Mouse (Mus musculus): ENCODE results near the gene Mtss1l. TPM values are rescaled to one million over a fixed set of nuclear protein-coding genes. Genes with fewer than 3 reads are reported as not detected.

The Mtss1l gene
- total RNA-seq, 1 experiment from 2014 or later, result 1.5 TPM

DNA sequence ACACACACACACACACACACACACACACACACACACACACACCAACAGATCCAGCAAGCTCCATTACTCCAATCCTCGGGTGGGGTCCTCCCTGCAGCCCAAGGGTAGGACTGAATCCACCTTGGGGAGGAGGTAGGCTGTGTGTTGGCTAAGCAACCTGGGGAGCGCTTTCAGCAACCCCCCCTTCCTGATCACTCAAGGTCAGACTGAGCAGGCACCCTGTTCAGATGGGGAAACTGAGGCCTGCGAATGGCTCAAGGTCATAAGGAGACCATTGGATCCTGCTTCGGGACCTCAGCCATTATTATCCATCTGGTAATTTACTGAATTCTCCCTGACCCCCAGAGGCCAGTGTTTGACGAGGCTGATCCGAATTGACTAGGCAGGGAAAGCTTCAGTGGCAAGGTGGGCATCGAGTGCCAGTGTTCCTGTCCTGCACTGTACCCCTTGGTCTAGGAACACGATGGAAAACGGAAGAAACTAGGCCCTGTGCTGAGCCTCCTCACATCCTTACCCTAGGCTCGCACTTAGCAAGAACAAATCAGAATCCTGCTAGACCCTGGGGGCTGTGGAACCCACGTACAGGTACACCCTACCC, 1.2 kb downstream of the Mtss1l start:
- ATAC-seq (replicated peaks in 1 of 2; ENCODE audit: insufficient read depth in 1 of 2, low FRiP score in 2 of 2, low TSS enrichment in 1 of 2, low read depth in 1 of 2, poor library complexity in 2 of 2, severe bottlenecking in 2 of 2), result no peak

DNA sequence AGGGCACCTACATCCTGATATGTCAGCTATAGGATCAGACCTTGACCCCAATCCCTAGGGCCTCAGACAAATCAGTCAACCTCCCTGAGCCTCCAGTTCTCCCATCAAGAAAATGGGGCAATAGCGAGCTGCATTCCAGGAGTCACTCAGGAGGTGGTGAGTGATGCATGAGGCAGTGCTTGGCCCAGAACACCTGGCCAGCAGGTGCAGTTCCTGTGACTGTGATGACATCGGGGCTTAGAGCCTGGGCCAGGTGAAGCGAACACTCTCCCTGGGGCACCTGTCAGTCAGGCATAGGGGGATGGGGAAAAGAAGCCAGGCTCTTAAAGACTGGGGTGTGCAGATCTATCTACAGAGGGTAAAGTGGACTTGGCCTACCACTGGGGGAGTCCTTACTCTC, 3.2 kb downstream of the Mtss1l start:
- ATAC-seq (replicated peaks in 1 of 2; ENCODE audit: insufficient read depth in 1 of 2, low FRiP score in 2 of 2, low TSS enrichment in 1 of 2, low read depth in 1 of 2, poor library complexity in 2 of 2, severe bottlenecking in 2 of 2), result no peak

DNA sequence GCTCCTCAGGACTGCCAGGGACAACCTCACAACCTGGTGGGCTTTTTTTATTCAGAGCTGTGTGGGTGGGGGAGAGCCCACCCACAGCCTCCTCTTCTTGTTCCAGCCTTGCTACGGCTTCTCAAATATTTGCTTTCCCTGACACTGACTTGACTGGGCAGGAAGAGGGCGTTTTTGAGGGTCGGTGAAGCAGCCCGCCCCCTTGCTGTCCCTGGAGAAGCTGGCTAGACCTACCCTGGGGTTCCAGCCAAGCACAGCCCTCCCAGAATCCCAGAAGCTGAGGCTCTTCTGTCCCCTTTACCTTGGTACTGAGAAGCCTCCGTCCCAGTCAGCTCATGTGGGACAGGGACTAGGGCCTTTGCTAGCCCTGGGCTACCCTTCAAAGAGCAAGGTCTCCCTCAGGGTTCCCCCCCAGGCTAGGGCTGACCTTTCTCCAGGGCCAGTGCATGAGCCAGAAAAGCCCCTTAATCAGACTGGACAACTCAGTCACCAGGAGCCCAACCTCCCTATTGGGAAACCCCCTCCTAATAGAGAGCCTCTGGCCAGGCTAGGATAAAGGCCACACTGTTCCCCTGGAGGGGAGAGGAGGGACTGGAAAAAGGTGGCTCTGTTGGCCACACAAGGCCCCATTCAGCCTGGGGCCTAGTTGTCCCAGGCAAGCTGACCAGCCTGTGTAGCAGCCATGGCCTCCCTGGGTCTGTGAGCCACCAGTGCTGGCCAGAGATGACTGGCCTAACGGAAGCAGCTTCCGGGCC, 4.0 kb downstream of the Mtss1l start:
- no peak for ATAC-seq (replicated peaks in 1 of 2; ENCODE audit: insufficient read depth in 1 of 2, low FRiP score in 2 of 2, low TSS enrichment in 1 of 2, low read depth in 1 of 2, poor library complexity in 2 of 2, severe bottlenecking in 2 of 2)

DNA sequence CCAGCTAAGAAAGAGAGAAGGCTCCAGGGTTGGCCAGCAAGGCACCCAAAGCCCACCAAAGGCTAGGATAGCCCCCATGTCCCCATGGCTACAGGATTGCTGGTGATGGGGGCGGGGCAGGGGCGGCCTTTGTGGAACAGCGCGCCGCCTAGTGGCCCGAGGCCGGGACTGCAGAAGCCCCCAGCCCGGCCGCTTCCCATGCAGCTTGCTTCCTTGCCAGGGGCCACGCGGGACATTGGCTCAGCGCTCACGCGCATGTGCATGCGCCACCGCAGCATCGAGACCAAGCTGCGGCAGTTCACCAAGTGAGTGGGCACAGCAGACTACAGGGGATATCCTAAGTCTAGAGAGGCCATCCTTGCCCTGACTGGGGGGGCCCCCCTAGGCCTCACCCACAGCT, 5.6 kb downstream of the Mtss1l start:
- ATAC-seq (replicated peaks in 1 of 2; ENCODE audit: insufficient read depth in 1 of 2, low FRiP score in 2 of 2, low TSS enrichment in 1 of 2, low read depth in 1 of 2, poor library complexity in 2 of 2, severe bottlenecking in 2 of 2), result peak; percentile 13 to 21; a peak in 1 of 4 replicates

DNA sequence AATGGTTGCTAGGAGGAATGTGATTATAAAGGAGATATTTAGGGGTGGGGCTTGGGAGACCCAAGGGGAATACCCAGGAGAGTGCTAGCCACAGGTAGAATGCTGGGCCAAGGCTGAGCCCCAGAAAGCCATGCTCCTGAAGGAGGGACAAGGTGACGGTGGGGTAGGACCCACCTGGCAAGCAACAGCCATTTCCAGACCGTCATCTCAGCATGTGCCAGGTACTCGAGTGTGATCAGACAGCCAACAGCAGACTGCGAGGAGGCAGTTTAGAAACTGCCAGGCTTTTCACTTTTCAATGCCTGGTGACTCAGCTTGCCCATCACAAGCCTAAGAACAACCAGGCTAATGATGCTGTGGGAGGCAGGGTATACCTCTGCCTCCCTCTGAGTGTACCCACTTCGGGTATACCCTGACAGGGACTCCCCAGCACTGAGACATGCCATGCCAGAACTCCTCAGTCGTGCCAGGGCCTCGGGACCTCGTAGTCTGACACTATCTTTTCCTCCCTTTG, 10.1 kb downstream of the Mtss1l start:
- no peak for ATAC-seq (replicated peaks in 1 of 2; ENCODE audit: insufficient read depth in 1 of 2, low FRiP score in 2 of 2, low TSS enrichment in 1 of 2, low read depth in 1 of 2, poor library complexity in 2 of 2, severe bottlenecking in 2 of 2)

DNA sequence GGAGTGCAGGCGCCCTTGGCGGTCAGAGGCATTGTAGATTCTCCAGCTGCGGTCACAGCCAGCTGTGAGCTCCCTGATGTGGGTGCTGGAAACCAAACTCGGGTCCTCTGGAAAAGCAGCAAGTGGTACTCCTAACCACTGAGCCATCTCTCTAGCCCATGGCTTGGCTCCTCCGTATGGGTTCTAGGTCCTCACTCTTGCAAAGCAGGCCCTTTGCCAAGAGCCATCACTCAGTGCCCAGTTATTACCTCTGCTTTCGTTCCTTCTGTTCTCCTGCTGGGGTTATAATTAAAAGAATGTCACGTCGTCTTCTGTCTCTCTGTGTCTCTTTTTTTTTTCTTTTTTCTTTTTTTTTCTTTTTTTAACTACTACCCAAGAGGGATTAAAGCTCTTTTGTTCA, 11.8 kb downstream of the Mtss1l start:
- ATAC-seq (replicated peaks in 1 of 2; ENCODE audit: insufficient read depth in 1 of 2, low FRiP score in 2 of 2, low TSS enrichment in 1 of 2, low read depth in 1 of 2, poor library complexity in 2 of 2, severe bottlenecking in 2 of 2), result no peak

DNA sequence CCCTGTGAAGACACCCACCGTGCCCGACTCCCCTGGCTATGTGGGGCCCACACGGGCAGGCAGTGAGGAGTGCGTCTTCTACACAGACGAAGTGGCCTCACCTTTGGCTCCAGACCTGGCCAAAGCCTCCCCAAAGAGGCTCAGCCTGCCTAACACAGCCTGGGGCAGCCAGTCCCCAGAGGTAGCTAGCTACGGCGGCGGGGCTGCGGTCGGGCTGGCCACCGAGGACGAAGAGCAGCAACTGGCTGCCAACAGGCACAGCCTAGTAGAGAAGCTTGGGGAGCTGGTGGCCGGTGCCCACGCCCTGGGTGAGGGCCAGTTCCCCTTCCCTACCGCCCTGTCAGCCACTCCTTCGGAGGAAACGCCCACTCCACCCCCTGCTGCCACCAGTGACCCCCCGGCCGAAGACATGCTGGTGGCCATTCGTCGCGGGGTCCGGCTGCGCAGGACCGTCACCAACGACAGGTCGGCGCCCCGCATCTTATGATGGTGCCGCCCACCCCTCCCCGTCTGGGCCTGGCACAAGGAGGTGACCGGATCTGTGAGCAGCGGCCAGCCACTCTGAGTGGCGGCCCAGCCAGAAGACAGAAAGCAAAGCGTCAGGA, 17.4 kb downstream of the Mtss1l start:
- no peak for ATAC-seq (replicated peaks in 1 of 2; ENCODE audit: insufficient read depth in 1 of 2, low FRiP score in 2 of 2, low TSS enrichment in 1 of 2, low read depth in 1 of 2, poor library complexity in 2 of 2, severe bottlenecking in 2 of 2)

DNA sequence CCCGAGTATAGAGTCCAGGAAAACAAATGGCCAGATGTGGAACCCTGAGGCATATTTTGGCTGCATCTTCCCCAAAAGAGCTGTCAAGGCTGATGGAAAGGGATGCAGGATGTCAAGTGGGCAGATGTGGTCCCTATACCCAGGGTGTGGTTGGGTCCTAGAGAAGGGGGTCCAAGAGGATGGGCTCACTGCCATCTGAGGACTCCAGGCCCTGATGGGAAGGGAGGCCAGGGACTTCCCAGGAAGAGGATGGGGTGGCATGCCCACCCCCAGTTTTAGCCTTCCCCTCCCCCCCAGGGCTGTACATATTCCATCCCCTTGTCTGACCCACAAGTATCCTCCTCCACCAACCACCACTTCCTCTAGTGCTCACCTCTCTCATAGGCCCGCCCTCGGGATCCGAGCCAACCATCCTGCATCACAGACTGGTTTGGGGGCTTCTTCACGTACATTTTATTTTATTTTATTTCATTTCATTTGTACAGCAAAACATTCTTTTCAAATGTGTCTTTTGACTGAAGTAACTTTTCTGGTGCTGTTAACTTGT, 19.4 kb downstream of the Mtss1l start:
- ATAC-seq (replicated peaks in 1 of 2; ENCODE audit: insufficient read depth in 1 of 2, low FRiP score in 2 of 2, low TSS enrichment in 1 of 2, low read depth in 1 of 2, poor library complexity in 2 of 2, severe bottlenecking in 2 of 2), result no peak

DNA sequence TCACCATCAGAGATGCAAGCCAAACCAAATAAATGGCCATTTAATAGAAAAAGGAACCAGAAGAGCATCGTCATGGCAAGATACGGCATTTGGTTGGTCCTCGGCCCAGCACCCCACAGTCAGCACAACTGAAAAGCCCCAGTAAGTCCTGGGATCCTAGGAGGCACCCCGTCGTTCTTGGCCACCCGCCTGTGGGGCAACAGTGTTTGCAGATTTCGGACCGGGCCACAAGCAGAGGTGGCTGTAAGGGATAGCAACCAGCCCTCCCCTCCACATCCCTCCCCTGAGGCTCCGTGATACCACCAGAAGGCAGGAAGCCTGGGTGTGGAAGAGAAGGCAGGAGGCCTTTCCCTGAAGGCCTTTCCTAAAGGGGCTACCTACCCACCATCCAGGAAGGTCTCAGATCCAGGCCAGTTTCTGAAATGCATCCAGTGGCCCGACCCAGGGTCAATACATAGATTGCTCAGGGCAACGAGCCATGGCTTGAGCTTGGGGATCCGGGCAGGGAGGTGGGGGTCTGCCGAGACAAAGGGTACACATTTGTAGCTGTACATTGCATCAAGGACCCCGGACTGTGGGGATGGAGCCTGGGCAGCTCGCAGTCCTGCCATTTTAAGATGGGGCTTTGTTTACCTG, 20.7 kb downstream of the Mtss1l start:
- no peak for ATAC-seq (replicated peaks in 1 of 2; ENCODE audit: insufficient read depth in 1 of 2, low FRiP score in 2 of 2, low TSS enrichment in 1 of 2, low read depth in 1 of 2, poor library complexity in 2 of 2, severe bottlenecking in 2 of 2)

DNA sequence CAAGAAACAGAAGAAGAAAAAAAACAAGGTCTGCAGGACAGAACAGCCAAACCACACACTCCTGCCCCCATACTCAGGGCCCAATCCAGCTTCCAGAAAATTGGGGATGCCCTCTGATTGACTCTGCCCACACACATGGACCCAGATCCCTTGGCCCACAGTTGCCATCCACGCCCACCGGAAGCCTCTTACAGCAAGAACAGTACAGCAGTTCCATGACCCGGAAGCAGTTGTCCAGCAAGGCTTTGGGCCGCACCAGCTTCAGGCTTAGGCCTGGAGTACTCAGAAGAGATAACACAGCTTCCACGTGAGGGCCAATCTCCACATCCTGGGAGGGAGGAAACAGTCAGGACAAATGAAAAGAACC, 21.2 kb downstream of the Mtss1l start:
- no peak for ATAC-seq (replicated peaks in 1 of 2; ENCODE audit: insufficient read depth in 1 of 2, low FRiP score in 2 of 2, low TSS enrichment in 1 of 2, low read depth in 1 of 2, poor library complexity in 2 of 2, severe bottlenecking in 2 of 2)

DNA sequence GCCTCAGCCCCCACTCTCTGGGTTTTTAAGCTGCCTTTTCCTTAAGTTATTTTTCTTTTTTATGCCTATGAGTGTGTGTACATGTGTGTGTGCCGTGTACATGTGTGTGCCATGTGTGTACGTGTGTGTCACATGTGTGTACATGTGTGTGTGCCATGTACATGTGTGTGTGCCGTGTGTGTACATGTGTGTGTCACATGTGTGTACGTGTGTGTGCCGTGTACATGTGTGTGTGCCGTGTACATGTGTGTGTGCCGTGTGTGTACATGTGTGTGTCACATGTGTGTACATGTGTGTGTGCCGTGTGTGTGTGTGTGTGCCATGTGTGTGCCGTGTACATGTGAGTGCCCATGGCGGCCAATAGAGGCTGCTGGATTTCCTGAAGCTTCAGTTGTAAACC, 23.9 kb downstream of the Mtss1l start:
- ATAC-seq (replicated peaks in 1 of 2; ENCODE audit: insufficient read depth in 1 of 2, low FRiP score in 2 of 2, low TSS enrichment in 1 of 2, low read depth in 1 of 2, poor library complexity in 2 of 2, severe bottlenecking in 2 of 2), result no peak

DNA sequence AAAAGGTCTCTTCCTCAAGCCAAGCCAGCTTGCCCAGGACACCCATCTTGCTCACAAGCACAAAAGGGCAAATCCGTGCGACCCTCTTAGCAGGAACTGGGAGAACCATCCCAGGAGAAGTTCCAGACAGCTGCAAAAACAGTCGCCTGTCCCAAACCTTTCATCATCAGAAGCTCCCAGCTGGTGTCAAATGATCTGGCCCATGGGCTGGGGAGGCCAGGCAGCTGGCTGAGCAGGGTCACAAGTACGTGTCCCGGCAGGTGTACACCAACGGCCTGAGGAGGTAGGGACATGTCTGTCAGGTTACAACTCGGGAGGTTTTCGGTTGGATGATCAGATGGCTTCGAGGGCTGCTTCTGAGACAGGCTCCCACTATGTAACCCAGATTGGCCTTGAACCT, 25.4 kb downstream of the Mtss1l start:
- ATAC-seq (replicated peaks in 1 of 2; ENCODE audit: insufficient read depth in 1 of 2, low FRiP score in 2 of 2, low TSS enrichment in 1 of 2, low read depth in 1 of 2, poor library complexity in 2 of 2, severe bottlenecking in 2 of 2), result no peak

DNA sequence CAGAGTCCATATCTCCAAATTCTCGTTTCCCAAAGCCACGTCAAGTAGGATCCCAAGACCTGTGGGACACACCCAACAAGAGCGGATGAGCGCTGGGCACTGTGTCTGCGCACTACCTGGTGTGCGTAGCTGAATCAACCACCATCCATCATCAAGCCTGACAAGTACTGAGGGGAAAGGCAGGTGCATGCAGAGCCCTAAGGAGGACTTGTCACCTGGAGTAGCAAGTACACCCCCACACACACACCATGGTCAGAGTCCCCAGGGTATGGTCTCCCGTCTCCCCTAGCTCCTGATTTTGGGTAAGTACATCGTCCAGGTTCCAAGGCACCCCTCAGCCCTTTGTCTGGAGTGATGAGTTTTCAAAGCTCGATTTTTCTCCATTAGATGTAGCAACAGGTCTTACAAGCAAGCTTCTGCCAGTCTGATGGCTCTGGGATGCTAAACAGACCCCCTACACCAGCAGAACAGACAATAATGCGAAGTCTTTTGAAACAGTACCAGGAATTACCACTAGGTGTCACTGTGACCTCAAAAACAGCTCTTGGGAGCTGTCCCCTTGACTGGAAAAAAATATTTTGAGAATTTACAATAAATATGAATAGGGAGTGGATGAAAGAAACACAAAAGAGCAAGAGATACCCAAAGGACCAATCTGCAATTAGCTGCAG, 28.4 kb downstream of the Mtss1l start:
- peak; percentile 49; a peak in 1 of 4 replicates for ATAC-seq (replicated peaks in 1 of 2; ENCODE audit: insufficient read depth in 1 of 2, low FRiP score in 2 of 2, low TSS enrichment in 1 of 2, low read depth in 1 of 2, poor library complexity in 2 of 2, severe bottlenecking in 2 of 2)

DNA sequence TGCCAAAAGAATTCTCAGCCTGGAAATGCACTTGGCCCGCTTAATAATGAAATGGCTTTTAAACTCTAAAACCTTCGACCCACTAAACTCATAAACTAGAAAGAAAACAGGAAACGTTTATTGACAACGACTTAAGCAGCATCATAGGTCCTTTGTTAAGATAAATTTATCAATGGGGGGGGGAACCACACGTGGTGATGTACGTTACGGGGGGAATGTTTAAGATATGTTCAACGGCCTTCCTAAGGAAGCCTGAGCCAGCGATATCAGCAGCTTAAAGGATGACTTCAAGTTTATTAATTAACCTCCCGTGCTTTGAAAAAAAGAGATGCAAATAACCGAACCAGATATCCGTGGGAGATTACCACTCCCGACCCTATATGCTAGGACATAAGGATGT, 29.0 kb downstream of the Mtss1l start:
- no peak for ATAC-seq (replicated peaks in 1 of 2; ENCODE audit: insufficient read depth in 1 of 2, low FRiP score in 2 of 2, low TSS enrichment in 1 of 2, low read depth in 1 of 2, poor library complexity in 2 of 2, severe bottlenecking in 2 of 2)

DNA sequence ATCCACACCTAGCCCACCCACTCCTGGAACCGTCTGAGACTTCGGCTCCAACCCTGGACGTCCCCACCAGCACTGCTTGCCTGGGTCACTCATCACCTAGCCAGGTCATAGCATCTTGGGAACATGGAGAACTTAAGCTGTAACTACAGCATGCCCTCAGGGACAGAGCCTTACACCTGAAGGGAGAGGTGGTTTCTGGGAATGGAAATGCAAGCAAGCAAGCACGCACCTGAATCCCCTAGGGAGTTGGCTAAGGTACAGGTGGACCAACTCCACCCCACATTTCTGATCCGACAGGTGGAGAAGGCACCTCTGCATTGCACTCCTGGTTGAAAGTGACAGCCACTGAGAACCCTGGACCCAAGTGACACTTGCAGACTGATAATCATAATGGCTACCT, 30.2 kb downstream of the Mtss1l start:
- no peak for ATAC-seq (replicated peaks in 1 of 2; ENCODE audit: insufficient read depth in 1 of 2, low FRiP score in 2 of 2, low TSS enrichment in 1 of 2, low read depth in 1 of 2, poor library complexity in 2 of 2, severe bottlenecking in 2 of 2)

DNA sequence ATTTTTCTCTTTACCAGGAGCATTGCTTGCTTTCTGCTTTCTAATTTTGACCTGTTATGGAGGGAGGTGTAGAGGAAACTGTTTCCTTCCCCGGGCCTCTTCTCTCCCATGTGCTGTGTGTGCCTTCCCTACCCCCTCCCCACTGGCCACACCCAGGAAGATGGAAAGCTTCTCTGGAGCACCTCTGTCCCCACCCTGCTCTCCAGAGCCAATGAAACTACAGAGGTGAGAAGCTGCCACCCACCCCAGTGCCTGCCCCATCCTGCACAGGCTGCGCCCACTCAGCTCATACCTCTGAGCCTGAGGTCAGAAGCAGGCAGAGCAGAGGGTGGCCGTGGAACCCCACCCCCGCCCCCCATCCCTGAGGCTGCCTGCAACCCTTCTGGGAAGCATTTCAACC, 33.4 kb downstream of the Mtss1l start:
- ATAC-seq (replicated peaks in 1 of 2; ENCODE audit: insufficient read depth in 1 of 2, low FRiP score in 2 of 2, low TSS enrichment in 1 of 2, low read depth in 1 of 2, poor library complexity in 2 of 2, severe bottlenecking in 2 of 2), result no peak

DNA sequence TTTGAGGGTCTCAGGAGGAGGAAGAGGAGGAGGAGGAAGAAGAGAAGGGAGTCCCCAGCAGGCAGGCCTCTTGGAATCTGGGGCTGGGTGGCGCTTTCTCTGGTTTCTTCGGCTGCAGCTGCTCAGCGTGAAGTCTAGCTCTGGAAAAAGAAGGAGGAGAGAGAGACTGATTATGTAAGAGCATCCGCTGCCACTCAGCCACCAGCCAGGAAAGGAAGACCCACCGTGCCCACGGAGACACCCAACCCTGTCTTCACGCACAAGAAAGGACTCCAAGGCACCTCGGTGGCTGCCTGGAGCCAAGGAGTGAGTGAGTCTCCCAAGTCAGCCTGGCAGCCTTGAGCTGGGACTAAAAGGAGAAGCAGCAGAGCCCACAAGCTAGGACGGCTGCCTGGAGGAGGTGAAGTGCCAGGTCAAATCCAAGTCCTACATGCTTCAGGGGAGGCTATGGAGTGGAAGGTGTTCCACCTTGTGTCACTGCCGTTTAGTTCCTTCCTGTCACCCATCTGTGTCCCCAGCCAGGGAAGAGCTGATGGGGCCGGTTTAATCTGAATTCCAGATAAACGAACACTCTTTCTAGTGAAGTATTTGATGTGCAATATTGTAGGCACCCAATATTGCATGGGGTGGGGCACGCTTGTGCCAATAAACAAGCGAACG, 34.4 kb downstream of the Mtss1l start:
- ATAC-seq (replicated peaks in 1 of 2; ENCODE audit: insufficient read depth in 1 of 2, low FRiP score in 2 of 2, low TSS enrichment in 1 of 2, low read depth in 1 of 2, poor library complexity in 2 of 2, severe bottlenecking in 2 of 2), result no peak

Data from hematopoietic stem cell, adult 5-6 weeks (primary cell).